Mouse (Mus musculus): Measurements from ENCODE around the gene Olfr340. TPM values are rescaled to one million over a fixed set of nuclear protein-coding genes. Genes with fewer than 3 reads are reported as not detected.
"Not testable (repeated sequence)": the region's sequence is repeated elsewhere in the genome, so short reads cannot be mapped to it uniquely, and the experiment has no call there.

Gene Olfr340
- polyA plus RNA-seq (2012; rRNA removed): not detected in 2 replicates

DNA sequence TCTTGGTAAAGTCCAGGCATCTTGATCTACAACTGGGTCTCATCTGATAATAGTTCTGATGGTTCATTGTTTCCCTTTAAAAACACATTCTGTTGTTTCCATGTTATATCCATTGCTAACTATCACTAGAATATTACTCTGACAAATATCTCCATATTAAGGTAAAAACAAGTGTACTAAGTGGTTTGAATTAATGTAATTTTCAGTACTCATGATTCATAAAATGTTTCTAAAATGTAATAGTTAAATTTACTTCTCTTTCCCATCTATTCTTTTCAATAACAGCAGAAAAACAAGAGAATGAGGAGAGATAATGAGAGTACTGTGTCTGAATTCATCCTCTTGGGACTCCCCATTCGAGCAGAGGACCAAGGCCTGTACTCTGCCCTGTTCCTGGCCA, at the start of gene Olfr340:
Gene Olfr340, plus strand, starts transcription at position 301 of the 400 bp plus-strand sequence.
- Histone ChIP-seq H3K4me3 (replicated peaks; ENCODE audit: extremely low read depth, low read depth, low read length) (no peak within 1 kb of the TSS), H3K4me1 (ENCODE audit: control insufficient read depth, insufficient read depth, low read length) (no peaks in the 10 kb centered on the region)
- 53% methylated on average over 1 of the region's 1 CpGs for WGBS
- no peak for DNase-seq
- TF ChIP-seq POLR2A (IDR thresholded peaks at IDR 0.05; ENCODE audit: borderline replicate concordance, extremely low read depth, low read depth, low read length): no peak
- TF ChIP-seq CTCF (IDR thresholded peaks at IDR 0.05; ENCODE audit: insufficient read depth, low read length): no peak

DNA sequence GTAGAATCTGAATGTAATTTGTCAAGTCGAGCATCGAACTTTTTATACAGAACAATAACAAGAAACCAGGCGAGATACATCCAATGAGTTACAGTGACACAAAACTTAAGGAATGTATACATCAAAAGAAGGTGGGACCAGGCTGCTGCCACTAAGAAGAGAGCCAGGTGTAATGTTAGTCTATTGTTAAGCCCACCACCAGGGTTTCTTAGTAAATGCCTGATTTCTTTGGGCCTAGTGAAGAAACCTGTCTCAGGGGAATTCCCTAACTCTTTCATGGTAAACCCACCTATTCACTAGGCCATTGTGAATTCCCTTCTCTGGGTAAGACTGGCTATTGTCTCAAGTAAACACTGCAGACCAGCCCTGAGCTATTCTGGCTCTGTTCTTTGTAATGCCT, 37.2 kb upstream of the Olfr340 start:
- DNase-seq; H3K4me1 ChIP-seq (ENCODE audit: control insufficient read depth, insufficient read depth, low read length); H3K4me3 ChIP-seq (replicated peaks; ENCODE audit: extremely low read depth, low read depth, low read length): not testable (repeated sequence)
- WGBS: 75% methylated on average over 3 of the region's 3 CpGs

DNA sequence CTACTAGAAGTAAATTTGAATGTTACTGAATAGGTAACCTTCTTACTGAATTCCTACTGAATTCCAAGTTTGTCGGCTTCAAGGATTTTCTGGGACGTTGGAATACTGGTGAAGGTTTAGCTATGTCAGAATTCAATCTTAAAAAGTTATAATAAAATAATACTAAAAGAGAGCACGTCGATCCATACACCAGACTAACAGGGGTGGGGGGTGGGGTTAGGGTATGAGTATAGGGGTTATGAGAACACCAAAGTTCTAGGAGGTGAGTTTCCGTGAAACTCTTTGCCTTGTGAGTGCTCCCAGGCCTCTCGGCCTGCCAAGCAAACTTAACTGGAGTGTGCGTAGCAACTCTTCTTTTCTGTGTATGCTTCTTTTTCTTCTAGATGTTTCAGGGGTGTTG, 36.8 kb upstream of the Olfr340 start:
- not testable (repeated sequence) for H3K4me1 ChIP-seq (ENCODE audit: control insufficient read depth, insufficient read depth, low read length); H3K4me3 ChIP-seq (replicated peaks; ENCODE audit: extremely low read depth, low read depth, low read length); DNase-seq
- WGBS: 90% methylated on average over 7 of the region's 7 CpGs

DNA sequence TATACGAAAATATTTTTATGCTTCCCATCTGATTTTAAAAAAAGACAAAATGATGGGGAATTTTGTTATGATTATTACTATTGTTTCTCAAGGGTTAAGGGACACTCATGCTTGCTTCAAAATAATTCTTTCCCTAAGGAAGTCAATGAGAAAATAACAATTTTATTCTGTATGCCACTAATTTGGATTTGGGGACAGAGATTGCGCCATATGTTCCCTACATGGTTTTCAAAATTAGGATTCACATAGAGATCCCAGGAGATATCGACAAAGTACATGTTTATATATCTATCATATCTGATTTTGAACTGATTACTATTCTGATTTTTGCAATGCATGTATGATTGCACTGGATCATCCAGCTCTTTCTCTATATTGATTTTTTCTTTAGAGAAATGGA, 33.7 kb upstream of the Olfr340 start, which contains the start of gene Olfr339:
Gene Olfr339, plus strand, starts transcription at position 301 of the 400 bp plus-strand sequence.
- WGBS: 81% methylated on average over 3 of the region's 3 CpGs
- no peak for DNase-seq
- no peak within 1 kb of the TSS for H3K4me3 ChIP-seq (replicated peaks; ENCODE audit: extremely low read depth, low read depth, low read length)
- no peaks in the 10 kb centered on the region for H3K4me1 ChIP-seq (ENCODE audit: control insufficient read depth, insufficient read depth, low read length)
- TF ChIP-seq CTCF (IDR thresholded peaks at IDR 0.05; ENCODE audit: insufficient read depth, low read length): no peak
- TF ChIP-seq POLR2A (IDR thresholded peaks at IDR 0.05; ENCODE audit: borderline replicate concordance, extremely low read depth, low read depth, low read length): no peak

DNA sequence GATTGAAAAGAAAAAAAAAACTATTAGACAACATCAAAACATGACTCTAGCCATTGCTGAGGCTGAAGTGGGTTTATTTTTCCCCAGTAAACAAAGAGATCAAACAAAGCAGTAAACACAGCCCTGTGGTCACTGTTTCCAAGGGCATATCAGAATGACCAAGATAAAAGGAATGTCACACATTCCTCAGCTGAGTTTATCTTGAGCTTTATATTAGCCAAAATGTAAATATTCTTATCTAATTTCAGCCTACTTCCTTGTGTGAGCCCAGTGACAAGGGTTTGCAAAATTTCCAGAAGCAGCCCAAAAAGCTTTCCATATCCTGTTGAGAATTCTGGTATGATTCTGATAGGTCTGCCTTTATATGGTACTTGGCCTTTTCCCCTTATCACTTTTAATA, 21.2 kb downstream of the Olfr340 start:
- Histone ChIP-seq H3K4me1 (ENCODE audit: control insufficient read depth, insufficient read depth, low read length) (no peaks in the 10 kb centered on the region), H3K4me3 (replicated peaks; ENCODE audit: extremely low read depth, low read depth, low read length) (no peak overlapping the region)
- DNase-seq: no peak
- no peak for TF ChIP-seq CTCF (IDR thresholded peaks at IDR 0.05; ENCODE audit: insufficient read depth, low read length)
- TF ChIP-seq POLR2A (IDR thresholded peaks at IDR 0.05; ENCODE audit: borderline replicate concordance, extremely low read depth, low read depth, low read length): no peak

DNA sequence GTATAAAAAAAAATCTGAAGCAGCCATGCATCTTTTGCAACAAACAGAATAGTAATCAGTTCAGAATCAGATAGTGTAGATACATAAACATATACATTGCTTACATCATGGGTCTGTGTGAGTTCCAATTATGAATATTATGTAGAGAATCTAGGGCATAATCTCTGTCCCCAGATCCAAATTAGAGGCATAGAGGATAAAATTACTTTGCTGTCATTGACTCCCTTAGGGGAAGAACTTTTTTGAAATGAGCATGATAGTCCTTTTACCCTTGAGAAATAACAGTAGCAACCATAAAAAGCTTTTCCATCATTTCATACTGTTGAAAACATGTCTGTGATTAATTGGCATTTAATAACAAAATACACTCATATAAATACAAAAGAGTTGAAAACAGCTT, 30.0 kb downstream of the Olfr340 start, which contains the start of gene Olfr341:
Gene Olfr341, minus strand, starts transcription at position 101 of the 400 bp plus-strand sequence.
- TF ChIP-seq CTCF (IDR thresholded peaks at IDR 0.05; ENCODE audit: insufficient read depth, low read length): no peak
- TF ChIP-seq POLR2A (IDR thresholded peaks at IDR 0.05; ENCODE audit: borderline replicate concordance, extremely low read depth, low read depth, low read length): no peak
- no peak within 1 kb of the TSS for H3K4me3 ChIP-seq (replicated peaks; ENCODE audit: extremely low read depth, low read depth, low read length)
- no peaks in the 10 kb centered on the region for H3K4me1 ChIP-seq (ENCODE audit: control insufficient read depth, insufficient read depth, low read length)
- DNase-seq: no peak

Other genes starting within 250 kb of the Olfr340 start
- 58.4 and 66.1 TPM in 2 replicates for gene Ptgs1, start 222.2 kb upstream of the Olfr340 start, polyA plus RNA-seq (2012; rRNA removed)
- not detected in 2 replicates for gene Olfr338, start 79.1 kb upstream of the Olfr340 start, polyA plus RNA-seq (2012; rRNA removed)
- gene Olfr339, start 33.6 kb upstream of the Olfr340 start, polyA plus RNA-seq (2012; rRNA removed): not detected in 2 replicates
- not detected in 2 replicates for gene Olfr341, start 29.9 kb downstream of the Olfr340 start, polyA plus RNA-seq (2012; rRNA removed)
- gene Olfr342, start 72.4 kb downstream of the Olfr340 start, polyA plus RNA-seq (2012; rRNA removed): not detected in 2 replicates
- not detected in 2 replicates for gene Olfr344, start 114.1 kb downstream of the Olfr340 start, polyA plus RNA-seq (2012; rRNA removed)
- not detected in 2 replicates for gene Olfr345, start 187.5 kb downstream of the Olfr340 start, polyA plus RNA-seq (2012; rRNA removed)
- gene Olfr346, start 233.2 kb downstream of the Olfr340 start, polyA plus RNA-seq (2012; rRNA removed): not detected in 2 replicates

Data from lung, adult 2 months (tissue).